Mouse (Mus musculus): Measurements from ENCODE around the gene 1110002E22Rik. TPM values are rescaled to one million over a fixed set of nuclear protein-coding genes. Genes with fewer than 3 reads are reported as not detected.

1110002E22Rik gene
- total and polyA plus RNA-seq, 2 experiments = under 0.01 TPM; not detected in 1

DNA sequence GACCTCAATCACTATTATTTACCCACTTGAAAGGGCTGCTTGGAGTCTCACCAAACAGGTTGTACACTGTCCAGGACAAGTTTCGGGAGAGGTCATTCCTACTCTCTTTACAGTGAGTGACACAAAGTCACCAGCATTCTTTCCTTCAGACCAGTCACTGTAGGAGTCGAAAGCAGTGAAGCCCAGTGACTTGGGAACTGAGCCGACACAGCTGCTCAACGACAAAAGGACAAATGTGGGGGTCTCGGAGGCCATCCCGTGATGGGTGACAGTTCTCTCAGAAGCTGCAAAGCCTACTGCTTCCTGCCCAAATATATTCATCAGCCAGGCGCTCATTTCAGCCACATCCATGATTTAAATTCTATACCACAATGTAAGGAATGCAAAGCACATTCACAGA is 7.9 kb upstream of the 1110002E22Rik start:
- Histone ChIP-seq H3K4me1 (ENCODE audit: control insufficient read depth, insufficient read depth, low read length) (no peaks in the 10 kb centered on the region), H3K79me2 (ENCODE audit: control insufficient read depth, insufficient read depth, low read length) (no peaks in the 10 kb centered on the region), H3K36me3 (ENCODE audit: control insufficient read depth, insufficient read depth, low read length) (no peaks in the 10 kb centered on the region), H3K27ac (replicated peaks; ENCODE audit: insufficient read depth, low read depth, low read length) (no peak overlapping the region), H3K27me3 (ENCODE audit: control insufficient read depth, insufficient read depth, low read length) (no peaks in the 10 kb centered on the region), H3K4me3 (ENCODE audit: insufficient read depth, low read depth, low read length) (no peak overlapping the region), H3K9ac (ENCODE audit: low read depth, low read length) (no peak overlapping the region)
- WGBS = 85% methylated on average over 7 of the region's 7 CpGs
- TF ChIP-seq CTCF (IDR thresholded peaks at IDR 0.05; ENCODE audit: low read depth, low read length) = no peak
- TF ChIP-seq POLR2A (IDR thresholded peaks at IDR 0.05; ENCODE audit: extremely low read depth, insufficient read depth, low read length) = no peak
- no peak for DNase-seq (ENCODE audit: extremely low read depth, low read depth, low spot score)

GRCm38 (mm10) chr3:138058226-138058625 is 6.6 kb upstream of the 1110002E22Rik start:
- no peaks in the 10 kb centered on the region for H3K4me1 ChIP-seq (ENCODE audit: control insufficient read depth, insufficient read depth, low read length)
- no peaks in the 10 kb centered on the region for H3K27me3 ChIP-seq (ENCODE audit: control insufficient read depth, insufficient read depth, low read length)
- 80% methylated on average over 4 of the region's 4 CpGs for WGBS
- DNase-seq (ENCODE audit: extremely low read depth, low read depth, low spot score) = no peak
- H3K9ac ChIP-seq (ENCODE audit: low read depth, low read length) = no peak overlapping the region
- no peak overlapping the region for H3K27ac ChIP-seq (replicated peaks; ENCODE audit: insufficient read depth, low read depth, low read length)
- TF ChIP-seq CTCF (IDR thresholded peaks at IDR 0.05; ENCODE audit: low read depth, low read length) (no peak), POLR2A (IDR thresholded peaks at IDR 0.05; ENCODE audit: extremely low read depth, insufficient read depth, low read length) (no peak)
- H3K36me3 ChIP-seq (ENCODE audit: control insufficient read depth, insufficient read depth, low read length) = no peaks in the 10 kb centered on the region
- H3K4me3 ChIP-seq (ENCODE audit: insufficient read depth, low read depth, low read length) = no peak overlapping the region
- H3K79me2 ChIP-seq (ENCODE audit: control insufficient read depth, insufficient read depth, low read length) = no peaks in the 10 kb centered on the region

GRCm38 (mm10) chr3:138060429-138060828 is 4.4 kb upstream of the 1110002E22Rik start:
- H3K79me2 ChIP-seq (ENCODE audit: control insufficient read depth, insufficient read depth, low read length) = no peaks in the 10 kb centered on the region
- H3K27ac ChIP-seq (replicated peaks; ENCODE audit: insufficient read depth, low read depth, low read length) = no peak overlapping the region
- 94% methylated on average over 7 of the region's 7 CpGs for WGBS
- no peak for DNase-seq (ENCODE audit: extremely low read depth, low read depth, low spot score)
- H3K4me3 ChIP-seq (ENCODE audit: insufficient read depth, low read depth, low read length) = no peak overlapping the region
- H3K36me3 ChIP-seq (ENCODE audit: control insufficient read depth, insufficient read depth, low read length) = no peaks in the 10 kb centered on the region
- no peaks in the 10 kb centered on the region for H3K27me3 ChIP-seq (ENCODE audit: control insufficient read depth, insufficient read depth, low read length)
- no peak overlapping the region for H3K9ac ChIP-seq (ENCODE audit: low read depth, low read length)
- TF ChIP-seq POLR2A (IDR thresholded peaks at IDR 0.05; ENCODE audit: extremely low read depth, insufficient read depth, low read length) = no peak
- no peak for TF ChIP-seq CTCF (IDR thresholded peaks at IDR 0.05; ENCODE audit: low read depth, low read length)
- H3K4me1 ChIP-seq (ENCODE audit: control insufficient read depth, insufficient read depth, low read length) = no peaks in the 10 kb centered on the region

GRCm38 (mm10) chr3:138061205-138061911 is 3.5 kb upstream of the 1110002E22Rik start:
- Histone ChIP-seq H3K4me3 (ENCODE audit: insufficient read depth, low read depth, low read length) (no peak overlapping the region), H3K9ac (ENCODE audit: low read depth, low read length) (no peak overlapping the region), H3K27me3 (ENCODE audit: control insufficient read depth, insufficient read depth, low read length) (no peaks in the 10 kb centered on the region), H3K27ac (replicated peaks; ENCODE audit: insufficient read depth, low read depth, low read length) (no peak overlapping the region), H3K79me2 (ENCODE audit: control insufficient read depth, insufficient read depth, low read length) (no peaks in the 10 kb centered on the region), H3K36me3 (ENCODE audit: control insufficient read depth, insufficient read depth, low read length) (no peaks in the 10 kb centered on the region), H3K4me1 (ENCODE audit: control insufficient read depth, insufficient read depth, low read length) (no peaks in the 10 kb centered on the region)
- 72% methylated on average over 9 of the region's 9 CpGs for WGBS
- TF ChIP-seq CTCF (IDR thresholded peaks at IDR 0.05; ENCODE audit: low read depth, low read length) (no peak), POLR2A (IDR thresholded peaks at IDR 0.05; ENCODE audit: extremely low read depth, insufficient read depth, low read length) (no peak)
- DNase-seq (ENCODE audit: extremely low read depth, low read depth, low spot score) = no peak

- DNase-seq (ENCODE audit: extremely low read depth, low read depth, low spot score) = no peak
- no peak overlapping the region for H3K4me3 ChIP-seq (ENCODE audit: insufficient read depth, low read depth, low read length)
- H3K4me1 ChIP-seq (ENCODE audit: control insufficient read depth, insufficient read depth, low read length) = no peaks in the 10 kb centered on the region
- no peak overlapping the region for H3K27ac ChIP-seq (replicated peaks; ENCODE audit: insufficient read depth, low read depth, low read length)
- H3K9ac ChIP-seq (ENCODE audit: low read depth, low read length) = no peak overlapping the region
- TF ChIP-seq POLR2A (IDR thresholded peaks at IDR 0.05; ENCODE audit: extremely low read depth, insufficient read depth, low read length) (no peak), CTCF (IDR thresholded peaks at IDR 0.05; ENCODE audit: low read depth, low read length) (no peak)
- WGBS = 79% methylated on average over 4 of the region's 4 CpGs
- no peaks in the 10 kb centered on the region for H3K79me2 ChIP-seq (ENCODE audit: control insufficient read depth, insufficient read depth, low read length)
- H3K27me3 ChIP-seq (ENCODE audit: control insufficient read depth, insufficient read depth, low read length) = no peaks in the 10 kb centered on the region
- no peaks in the 10 kb centered on the region for H3K36me3 ChIP-seq (ENCODE audit: control insufficient read depth, insufficient read depth, low read length)
Measured at GRCm38 (mm10) chr3:138062673-138063072, 2.2 kb upstream of the 1110002E22Rik start.

GRCm38 (mm10) chr3:138063731-138064329 is 1.0 kb upstream of the 1110002E22Rik start:
- TF ChIP-seq CTCF (IDR thresholded peaks at IDR 0.05; ENCODE audit: low read depth, low read length) (no peak), POLR2A (IDR thresholded peaks at IDR 0.05; ENCODE audit: extremely low read depth, insufficient read depth, low read length) (no peak)
- DNase-seq (ENCODE audit: extremely low read depth, low read depth, low spot score) = no peak
- no peak overlapping the region for H3K27ac ChIP-seq (replicated peaks; ENCODE audit: insufficient read depth, low read depth, low read length)
- no peak overlapping the region for H3K4me3 ChIP-seq (ENCODE audit: insufficient read depth, low read depth, low read length)
- no peaks in the 10 kb centered on the region for H3K4me1 ChIP-seq (ENCODE audit: control insufficient read depth, insufficient read depth, low read length)
- 52% methylated on average over 14 of the region's 14 CpGs for WGBS
- H3K36me3 ChIP-seq (ENCODE audit: control insufficient read depth, insufficient read depth, low read length) = no peaks in the 10 kb centered on the region
- no peaks in the 10 kb centered on the region for H3K79me2 ChIP-seq (ENCODE audit: control insufficient read depth, insufficient read depth, low read length)
- no peaks in the 10 kb centered on the region for H3K27me3 ChIP-seq (ENCODE audit: control insufficient read depth, insufficient read depth, low read length)
- no peak overlapping the region for H3K9ac ChIP-seq (ENCODE audit: low read depth, low read length)

Data from liver, adult 2 months (tissue).